Mouse (Mus musculus) liver, embryonic 14.5 days (tissue): ENCODE data around the gene Slc35g2. TPM values are rescaled to one million over a fixed set of nuclear protein-coding genes. Genes with fewer than 3 reads are reported as not detected.

Experiments used
- ATAC-seq: fragments of 200-750 bp; cut with Nextera tagmentation; 2 replicates; pipeline ENCODE4 v1.8.0; 2017; ENCODE audit warnings: moderate number of reproducible peaks, mild to moderate bottlenecking, moderate library complexity; ENCODE audit not compliant: insufficient read depth
- DNase-seq, 3 experiments: peaks; one replicate each; pipeline ENCODE4 v3.0.0-alpha.2; 2012 to 2013; ENCODE audit warnings: low read depth in 3 of 3, low spot score in 3 of 3
- H3K27ac ChIP-seq: fragments of 300-500 bp; sonication (generic); 2 replicates; pipeline ENCODE4 v1.5.1; 2014; ENCODE audit warnings: moderate library complexity, mild to moderate bottlenecking, control low read depth, inconsistent platforms
- H3K27me3 ChIP-seq: fragments of 300-500 bp; sonication (generic); 2 replicates; pipeline ENCODE4 v1.6.1; 2014; ENCODE audit warnings: mild to moderate bottlenecking, low read length, moderate library complexity; ENCODE audit not compliant: control insufficient read depth, insufficient read depth
- H3K36me3 ChIP-seq: fragments of 300-500 bp; sonication (generic); replicated peaks from 2 replicates; pipeline ENCODE4 v1.6.1; 2014; ENCODE audit warnings: low read depth; ENCODE audit not compliant: control insufficient read depth, insufficient read depth
- H3K4me1 ChIP-seq, 2 experiments: fragments of 200-500 bp in 1 of 2; fragments of 300-500 bp in 1 of 2; sonication (generic) in 1 of 2; replicated peaks; 2 replicates each; pipeline ENCODE4 v1.6.1; 2012 to 2014; ENCODE audit warnings: antibody characterized with exemption in 1 of 2, inconsistent platforms in 1 of 2, low read length in 1 of 2; ENCODE audit not compliant: control insufficient read depth in 2 of 2, insufficient read depth in 2 of 2
- H3K4me2 ChIP-seq: fragments of 300-500 bp; sonication (generic); 2 replicates; pipeline ENCODE4 v1.6.1; 2014; ENCODE audit warnings: low read depth, mild to moderate bottlenecking, control low read depth, moderate library complexity
- H3K4me3 ChIP-seq, 2 experiments: fragments of 200-500 bp in 1 of 2; fragments of 300-500 bp in 1 of 2; sonication (generic) in 1 of 2; 2 replicates each; pipeline ENCODE4 v1.5.1; 2012 to 2014; ENCODE audit warnings: low read depth in 2 of 2, low read length in 2 of 2, mild to moderate bottlenecking in 2 of 2, control low read depth in 1 of 2, inconsistent platforms in 1 of 2, moderate library complexity in 1 of 2; ENCODE audit not compliant: insufficient read depth in 1 of 2
- H3K9ac ChIP-seq: fragments of 300-500 bp; sonication (generic); replicated peaks from 2 replicates; pipeline ENCODE4 v1.6.1; 2014; ENCODE audit warnings: mild to moderate bottlenecking, control low read depth, moderate library complexity
- H3K9me3 ChIP-seq: fragments of 300-500 bp; sonication (generic); 2 replicates; pipeline ENCODE4 v1.6.1; 2016; ENCODE audit warnings: low read length, mixed read lengths; ENCODE audit not compliant: control insufficient read depth
- CTCF ChIP-seq: IDR thresholded peaks from 2 replicates; pipeline ENCODE4 v1.5.1; 2016; ENCODE audit warnings: antibody characterized with exemption, low read depth, control low read depth
- EP300 ChIP-seq: IDR thresholded peaks from 2 replicates; pipeline ENCODE4 v1.6.1; 2016; ENCODE audit warnings: antibody characterized with exemption, low read depth
- WGBS: fragments of 180-500 bp; shearing (Covaris S2); extraction: QIAGEN DNeasy Blood & Tissue Kit; methylation state at CpG from one replicate; pipeline ENCODE4 v1.1.7; 2014; ENCODE audit not compliant: insufficient replicate concordance; 5-methylcytosine and 5-hydroxymethylcytosine counted together
- polyA plus RNA-seq, 2 experiments: library from polyadenylated mRNA; depleted of rRNA in 1 of 2; stranded (reverse) in 1 of 2; unstranded in 1 of 2; fragments of >200 nt; fragmentation: Nextera tagmentation in 1 of 2; extraction: Ambion mirVana in 1 of 2; gene quantifications; 2 replicates each; pipeline versions ENCODE4 v1.2.1 to v1.2.3; 2012 to 2014

The Slc35g2 gene
- polyA plus RNA-seq (2012; rRNA removed) (0.42 and 0.61 TPM in 2 replicates), polyA plus RNA-seq (2014; fragmentation: Nextera tagmentation; extraction: Ambion mirVana) (1.4 and 1.5 TPM in 2 replicates)

DNA sequence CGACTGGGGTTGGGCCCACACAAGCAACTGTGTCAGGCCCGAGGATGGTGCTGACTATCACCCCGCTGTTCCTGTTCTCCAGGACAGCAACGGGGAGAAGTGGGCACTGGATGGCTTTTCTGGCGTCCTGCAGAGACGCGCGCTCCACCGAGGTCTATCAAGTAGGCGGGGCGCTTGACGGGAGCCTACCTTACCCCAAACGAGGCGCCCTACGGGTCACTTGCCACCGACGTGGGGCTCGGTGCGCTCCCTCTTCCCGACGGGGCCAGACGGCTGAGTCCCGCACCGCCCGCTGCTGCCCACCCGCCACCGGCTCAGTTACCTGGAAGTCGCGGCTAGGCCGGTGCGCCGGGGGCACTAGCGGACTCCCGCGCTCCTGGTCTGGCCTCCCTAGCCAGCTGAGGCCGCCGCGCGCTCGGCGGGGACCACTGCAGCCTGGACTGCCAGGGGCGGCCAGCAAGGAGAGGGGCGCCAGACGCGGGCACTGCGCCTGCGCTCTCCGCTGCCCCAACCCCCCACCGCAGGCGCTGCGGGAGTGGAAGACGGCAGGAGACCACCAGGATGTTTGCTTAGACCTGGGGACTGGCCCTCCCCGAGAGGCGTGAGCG lies at the start of gene Slc35g2:
TSS of gene Slc35g2 (minus strand) at position 465 of the 608 bp plus-strand sequence.
- peak within 1 kb of the TSS; percentile 48 to 52 for H3K4me3 ChIP-seq
- no peak for DNase-seq
- H3K27ac ChIP-seq, result no peak within 1 kb of the TSS
- H3K9ac ChIP-seq, result no peak within 1 kb of the TSS
- no peaks in the 10 kb centered on the region for H3K9me3 ChIP-seq
- no peaks in the 10 kb centered on the region for H3K36me3 ChIP-seq
- no peak for ATAC-seq
- no peaks in the 10 kb centered on the region for H3K4me1 ChIP-seq
- TF ChIP-seq EP300, result no peak
- no peak for TF ChIP-seq CTCF
- H3K4me2 ChIP-seq, result peak within 1 kb of the TSS; percentile 64
- peaks cover 26% of the 10 kb centered on the region for H3K27me3 ChIP-seq
- 0% methylated on average over 55 of the region's 55 CpGs for WGBS

GRCm38 (mm10) chr9:100616947-100617346 lies 46.1 kb upstream of the Slc35g2 start:
- no peak for TF ChIP-seq CTCF
- TF ChIP-seq EP300, result no peak
- no peak overlapping the region for H3K4me2 ChIP-seq
- ATAC-seq (no peak), DNase-seq (no peak)
- H3K27me3 ChIP-seq, result no peaks in the 10 kb centered on the region
- no peak overlapping the region for H3K4me3 ChIP-seq
- no peak overlapping the region for H3K27ac ChIP-seq
- H3K9me3 ChIP-seq, result no peaks in the 10 kb centered on the region
- H3K36me3 ChIP-seq, result no peaks in the 10 kb centered on the region
- no peak overlapping the region for H3K9ac ChIP-seq
- no peaks in the 10 kb centered on the region for H3K4me1 ChIP-seq
- 72% methylated on average over 11 of the region's 11 CpGs for WGBS

- Histone ChIP-seq H3K4me2 (no peak overlapping the region), H3K9me3 (no peaks in the 10 kb centered on the region), H3K36me3 (no peaks in the 10 kb centered on the region), H3K27ac (no peak overlapping the region), H3K9ac (no peak overlapping the region), H3K4me1 (no peaks in the 10 kb centered on the region), H3K4me3 (no peak overlapping the region), H3K27me3 (no peaks in the 10 kb centered on the region)
- no peak for ATAC-seq
- TF ChIP-seq EP300 (no peak), CTCF (no peak)
- 66% methylated on average over 3 of the region's 3 CpGs for WGBS
- no peak for DNase-seq
These were observed 42.7 kb upstream of the Slc35g2 start for GRCm38 (mm10) chr9:100613501-100614071.

DNA sequence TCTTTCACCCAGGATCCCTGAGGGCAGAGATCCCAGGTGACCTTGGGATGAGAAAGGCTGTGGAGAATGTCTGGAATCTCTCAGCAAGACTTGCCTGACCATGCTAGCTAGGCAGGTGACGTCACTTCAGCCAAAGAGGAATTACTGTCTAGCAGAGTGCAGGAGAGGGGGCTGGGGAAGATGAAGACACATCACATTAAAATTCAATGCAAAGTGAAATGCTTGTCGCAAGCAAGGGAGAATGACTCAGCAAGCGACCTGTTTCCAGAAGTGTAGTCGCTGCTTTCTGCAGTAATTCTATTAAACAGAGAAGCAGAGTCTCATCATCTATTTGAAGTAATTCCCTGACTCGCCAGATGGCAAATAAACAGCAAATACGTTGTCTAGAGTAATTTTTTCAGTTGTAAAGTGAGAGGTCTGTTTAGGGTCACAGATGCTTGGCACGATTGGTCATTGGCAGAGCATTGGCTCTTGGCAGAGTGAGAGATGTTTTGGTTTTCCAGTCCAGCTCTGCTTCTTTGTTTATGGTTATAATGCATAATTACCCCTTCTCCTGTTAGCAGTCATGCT lies 35.2 kb upstream of the Slc35g2 start:
- Histone ChIP-seq H3K27me3 (no peaks in the 10 kb centered on the region), H3K4me3 (no peak overlapping the region), H3K9me3 (no peaks in the 10 kb centered on the region), H3K4me2 (no peak overlapping the region), H3K9ac (no peak overlapping the region), H3K27ac (no peak overlapping the region), H3K4me1 (no peaks in the 10 kb centered on the region), H3K36me3 (no peaks in the 10 kb centered on the region)
- DNase-seq (no peak), ATAC-seq (no peak)
- WGBS, result 36% methylated on average over 7 of the region's 7 CpGs
- no peak for TF ChIP-seq CTCF
- TF ChIP-seq EP300, result no peak

- no peaks in the 10 kb centered on the region for H3K27me3 ChIP-seq
- no peak overlapping the region for H3K4me3 ChIP-seq
- no peak overlapping the region for H3K9ac ChIP-seq
- no peak overlapping the region for H3K4me2 ChIP-seq
- no peaks in the 10 kb centered on the region for H3K4me1 ChIP-seq
- H3K9me3 ChIP-seq, result no peaks in the 10 kb centered on the region
- 82% methylated on average over 1 of the region's 1 CpGs for WGBS
- no peak for TF ChIP-seq CTCF
- no peak overlapping the region for H3K27ac ChIP-seq
- no peaks in the 10 kb centered on the region for H3K36me3 ChIP-seq
- DNase-seq (no peak), ATAC-seq (no peak)
These were observed 34.6 kb upstream of the Slc35g2 start for GRCm38 (mm10) chr9:100605522-100605921.
